Mouse (Mus musculus): Measurements from ENCODE around the gene Slc25a25.

GRCm38 (mm10) chr2:32440632-32441031 is 10.6 kb downstream of the Slc25a25 start:
- TF ChIP-seq TCF12 (IDR thresholded peaks at IDR 0.05; ENCODE audit: insufficient read depth, poor library complexity, severe bottlenecking) (no peak), POLR2A (IDR thresholded peaks at IDR 0.05; ENCODE audit: insufficient read length, low read depth) (no peak), POLR2AphosphoS2 (IDR thresholded peaks at IDR 0.05; ENCODE audit: insufficient read length, low read depth) (no peak), USF1 (IDR thresholded peaks at IDR 0.05; ENCODE audit: low read depth) (no peak), CEBPB (IDR thresholded peaks at IDR 0.05; ENCODE audit: insufficient read depth, poor library complexity, severe bottlenecking) (no peak), E2F4 (IDR thresholded peaks at IDR 0.05; ENCODE audit: insufficient read depth) (no peak), MAX (IDR thresholded peaks at IDR 0.05; ENCODE audit: low read depth) (no peak), MYOG (IDR thresholded peaks at IDR 0.05; ENCODE audit: control insufficient read depth in 1 of 3, insufficient read depth in 1 of 3, insufficient read length in 2 of 3, low read depth in 2 of 3) (no peak), TCF3 (IDR thresholded peaks at IDR 0.05; ENCODE audit: insufficient read length, low read depth) (no peak), MYOD1 (IDR thresholded peaks at IDR 0.05; ENCODE audit: control insufficient read depth in 1 of 3, insufficient read length in 2 of 3, low read depth in 2 of 3) (no peak), SRF (IDR thresholded peaks at IDR 0.05; ENCODE audit: control insufficient read depth, insufficient read length, low read depth) (no peak), REST (IDR thresholded peaks at IDR 0.05; ENCODE audit: insufficient read depth, insufficient read length) (no peak)

Measured in myocyte (in vitro differentiated cells).